Mouse (Mus musculus) 3134 (cell line): ENCODE measurements around the gene Zfp991.
"Not testable (repeated sequence)": the region's sequence is repeated elsewhere in the genome, so short reads cannot be mapped to it uniquely, and the experiment has no call there.

Experiments
- DNase-seq: peaks from one replicate; pipeline ENCODE4 v3.0.0-alpha.2; 2011; ENCODE audit warnings: low spot score; ENCODE audit not compliant: insufficient read length; ENCODE audit errors: extremely low read depth

Gene Zfp991

DNA sequence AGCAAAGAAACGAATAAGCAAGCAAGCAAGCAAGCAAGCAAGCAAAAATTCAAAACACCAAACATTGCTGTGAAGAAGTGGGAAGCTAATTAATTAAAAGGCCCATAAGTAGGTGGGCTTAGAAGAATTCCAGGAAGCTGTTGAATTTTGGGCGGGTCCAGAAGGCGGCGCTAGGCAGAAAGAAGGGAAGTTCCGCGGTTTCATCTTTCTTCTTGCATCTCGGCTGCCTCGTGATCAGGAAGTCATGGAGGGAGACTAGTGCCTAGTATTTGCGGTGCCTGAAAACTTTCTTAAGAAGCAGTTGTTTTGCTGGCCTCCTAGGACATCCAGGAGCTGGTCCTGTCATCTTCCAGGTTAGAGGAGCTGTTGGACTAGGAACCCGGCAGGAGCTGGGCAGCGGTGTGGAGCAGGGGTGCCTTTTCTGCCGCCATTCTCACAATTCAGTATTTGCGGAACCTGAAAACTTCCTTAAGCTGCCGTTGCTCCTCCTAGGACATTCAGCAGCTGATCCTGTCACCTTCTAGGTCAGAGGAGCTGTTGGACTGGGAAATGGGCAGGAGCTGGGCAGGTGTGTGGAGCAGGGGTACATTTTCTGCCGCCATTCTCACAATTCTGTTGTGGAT lies at the start of gene Zfp991:
TSS of gene Zfp991 (plus strand) at position 202 of the 623 bp plus-strand sequence.
- DNase-seq = not testable (repeated sequence)

DNA sequence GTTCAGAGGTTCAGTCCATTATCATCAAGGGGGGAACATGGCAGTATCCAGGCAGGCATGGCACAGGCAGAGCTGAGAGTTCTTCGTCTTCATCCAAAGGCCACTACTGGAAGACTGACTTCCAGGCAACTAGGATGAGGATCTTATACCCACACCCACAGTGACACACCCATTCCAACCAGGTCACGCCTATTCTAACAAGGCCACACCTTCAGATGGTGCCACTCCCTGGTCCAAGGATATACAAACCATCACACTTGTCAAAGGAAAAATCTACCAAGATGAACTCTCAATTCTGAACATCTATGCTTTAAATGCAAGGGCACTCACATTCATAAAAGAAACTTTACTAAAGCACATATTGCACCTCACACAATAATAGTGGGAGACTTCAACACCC lies 36.2 kb upstream of the Zfp991 start:
- not testable (repeated sequence) for DNase-seq

- DNase-seq = not testable (repeated sequence)
Measured at GRCm38 (mm10) chr4:147101666-147102626, 29.9 kb upstream of the Zfp991 start.

DNA sequence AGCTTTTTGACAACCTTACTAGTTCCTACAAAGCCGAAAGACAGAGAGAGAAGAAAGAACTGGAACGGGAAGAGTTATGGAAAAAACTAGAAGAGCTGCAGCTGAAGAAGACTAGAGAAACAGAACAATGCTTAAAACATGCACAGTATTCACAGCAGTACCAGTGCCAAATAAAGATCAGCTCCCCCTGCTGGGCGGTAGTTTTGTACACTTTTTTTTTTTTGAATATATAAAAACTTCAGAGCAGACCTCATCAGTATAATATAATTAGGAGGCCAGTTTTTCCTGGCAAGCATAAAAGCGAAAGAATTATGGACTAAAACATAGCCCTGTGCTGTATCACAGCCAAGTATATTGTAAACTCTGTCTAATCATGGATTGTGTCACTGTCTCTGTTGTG lies 28.0 kb upstream of the Zfp991 start:
- DNase-seq = not testable (repeated sequence)

GRCm38 (mm10) chr4:147117839-147118238 lies 14.0 kb upstream of the Zfp991 start:
- not testable (repeated sequence) for DNase-seq

GRCm38 (mm10) chr4:147122286-147122685 lies 9.6 kb upstream of the Zfp991 start:
- not testable (repeated sequence) for DNase-seq

GRCm38 (mm10) chr4:147123797-147124196 lies 8.0 kb upstream of the Zfp991 start:
- not testable (repeated sequence) for DNase-seq

GRCm38 (mm10) chr4:147124400-147125306 lies 7.2 kb upstream of the Zfp991 start:
- peak; percentile 30 for DNase-seq

DNA sequence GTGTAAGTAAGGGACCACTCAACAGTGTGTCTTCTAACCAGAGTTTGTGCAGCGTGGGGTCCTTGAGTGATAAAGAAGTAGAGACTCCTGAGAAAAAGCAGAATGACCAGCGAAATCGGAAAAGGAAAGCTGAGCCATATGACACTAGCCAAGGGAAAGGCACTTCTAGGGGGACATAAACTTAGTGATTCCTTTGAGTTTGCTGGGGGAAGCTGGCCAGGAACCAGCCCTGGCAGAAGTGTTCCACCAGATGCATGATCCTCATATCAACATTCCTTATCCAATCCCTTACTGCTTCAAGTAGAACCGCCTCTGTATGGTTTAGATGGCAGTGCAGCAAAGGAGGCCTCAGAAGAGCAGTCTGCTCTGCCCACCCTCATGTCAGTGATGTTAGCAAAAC lies 6.5 kb upstream of the Zfp991 start:
- not testable (repeated sequence) for DNase-seq

DNA sequence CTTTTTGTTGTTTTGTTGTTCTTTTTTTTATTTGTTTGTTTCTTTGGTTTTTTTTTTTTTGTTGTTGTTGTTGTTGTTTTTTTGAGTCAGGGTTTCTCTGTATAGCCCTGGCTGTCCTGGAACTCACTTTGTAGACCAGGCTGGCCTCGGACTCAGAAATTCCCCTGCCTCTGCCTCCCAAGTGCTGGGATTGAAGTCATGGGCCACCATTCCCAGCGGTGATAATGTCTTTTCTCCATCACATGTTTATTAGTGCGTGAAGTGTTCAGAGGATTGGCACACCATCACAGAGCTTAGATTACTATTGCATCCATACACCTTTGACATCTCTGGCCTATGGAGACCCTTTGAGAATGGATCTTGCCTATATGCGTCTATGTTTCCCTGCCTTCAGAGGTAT lies 6.0 kb upstream of the Zfp991 start:
- not testable (repeated sequence) for DNase-seq

DNA sequence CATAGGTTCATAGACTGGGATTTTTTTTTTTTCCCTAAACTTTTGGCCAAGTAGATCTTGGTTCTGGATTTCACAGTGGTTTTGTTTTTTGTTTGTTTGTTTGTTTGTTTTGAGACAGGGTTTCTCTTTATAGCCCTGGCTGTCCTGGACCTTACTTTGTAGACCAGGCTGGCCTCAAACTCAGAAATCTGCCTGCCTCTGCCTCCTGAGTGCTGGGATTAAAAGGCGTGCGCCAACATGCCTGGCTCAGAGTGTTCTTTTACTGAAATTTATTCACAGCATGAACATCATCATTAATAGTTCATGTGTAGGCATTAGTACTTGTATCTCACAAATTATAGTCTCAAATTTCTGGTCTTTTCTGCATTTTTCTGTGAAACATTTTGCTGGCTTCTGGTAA lies 5.4 kb upstream of the Zfp991 start:
- not testable (repeated sequence) for DNase-seq

DNA sequence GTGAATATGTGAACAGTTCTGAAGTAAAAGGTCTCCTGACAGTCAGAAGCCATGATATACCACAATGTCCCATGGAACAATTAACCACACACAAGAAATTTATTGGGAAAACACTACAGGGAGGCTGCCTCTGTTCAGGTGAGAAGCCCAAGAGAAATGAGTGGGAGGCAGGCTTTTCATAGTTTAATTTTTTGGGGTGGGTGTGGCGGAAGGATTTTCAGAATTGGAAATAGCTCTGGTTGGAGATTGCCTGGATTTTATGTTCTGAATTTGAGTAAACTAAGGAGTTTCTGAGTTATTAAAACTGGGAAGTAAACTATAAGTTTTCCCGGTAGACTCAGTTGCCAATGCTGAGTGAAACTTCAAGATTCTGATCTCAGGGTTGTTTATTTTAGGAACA lies 4.7 kb upstream of the Zfp991 start:
- not testable (repeated sequence) for DNase-seq

GRCm38 (mm10) chr4:147128152-147128551 lies 3.7 kb upstream of the Zfp991 start:
- DNase-seq = not testable (repeated sequence)

DNA sequence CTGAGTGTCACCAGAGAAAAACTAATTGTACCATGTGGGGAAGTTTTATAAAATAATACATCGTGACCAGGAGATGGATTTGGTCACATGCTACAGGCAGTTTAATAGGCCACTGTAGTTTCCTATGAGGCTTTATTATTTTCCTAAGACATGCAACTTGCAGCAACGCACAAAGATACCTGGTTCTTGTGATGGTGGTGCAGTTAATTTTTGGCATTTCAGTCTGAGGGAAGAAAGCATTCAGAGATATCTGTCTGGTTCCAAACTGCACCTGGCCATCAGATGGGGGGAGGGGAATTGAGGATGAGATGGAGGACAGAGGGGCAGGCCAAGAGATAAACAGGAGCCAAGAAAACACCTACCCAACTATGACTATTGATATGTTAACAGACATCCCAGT lies 1.8 kb downstream of the Zfp991 start:
- DNase-seq = not testable (repeated sequence)

- DNase-seq = not testable (repeated sequence)
Measured at GRCm38 (mm10) chr4:147141757-147142156, 9.9 kb downstream of the Zfp991 start.

- not testable (repeated sequence) for DNase-seq
Measured at GRCm38 (mm10) chr4:147165282-147165681, 33.4 kb downstream of the Zfp991 start.

- DNase-seq = not testable (repeated sequence)
Measured at GRCm38 (mm10) chr4:147170547-147170946, 38.7 kb downstream of the Zfp991 start.

GRCm38 (mm10) chr4:147171557-147171956 lies 39.7 kb downstream of the Zfp991 start:
- DNase-seq = not testable (repeated sequence)

GRCm38 (mm10) chr4:147176279-147176880 lies 44.5 kb downstream of the Zfp991 start:
- not testable (repeated sequence) for DNase-seq

GRCm38 (mm10) chr4:147181141-147181685 lies 49.4 kb downstream of the Zfp991 start:
- DNase-seq = not testable (repeated sequence)
